Mouse (Mus musculus) heart, postnatal 0 days (tissue): ENCODE results near the gene Clic1. TPM values are rescaled to one million over a fixed set of nuclear protein-coding genes. Genes with fewer than 3 reads are reported as not detected.
"Not testable (repeated sequence)": the region's sequence is repeated elsewhere in the genome, so short reads cannot be mapped to it uniquely, and the experiment has no call there.

Source experiments
- ATAC-seq: fragments of 200-750 bp; cut with Nextera tagmentation; 2 replicates; pipeline ENCODE4 v1.8.0; 2017; ENCODE audit warnings: low read depth, moderate number of reproducible peaks, moderate library complexity; ENCODE audit not compliant: insufficient read depth
- DNase-seq: peaks from one replicate; pipeline ENCODE4 v3.0.0-alpha.2; 2016; ENCODE audit warnings: low spot score
- H3K27ac ChIP-seq: fragments of 300-500 bp; sonication (generic); 2 replicates; pipeline ENCODE4 v1.5.1; 2014; ENCODE audit warnings: low read depth, mild to moderate bottlenecking
- H3K27me3 ChIP-seq: fragments of 300-500 bp; sonication (generic); 2 replicates; pipeline ENCODE4 v1.6.1; 2014; ENCODE audit warnings: low read length, mixed read lengths; ENCODE audit not compliant: control insufficient read depth, insufficient read depth
- H3K36me3 ChIP-seq: fragments of 300-500 bp; sonication (generic); replicated peaks from 2 replicates; pipeline ENCODE4 v1.6.1; 2014; ENCODE audit warnings: low read length, mixed read lengths; ENCODE audit not compliant: control insufficient read depth, insufficient read depth
- H3K4me1 ChIP-seq: fragments of 300-500 bp; sonication (generic); 2 replicates; pipeline ENCODE4 v1.6.1; 2014; ENCODE audit warnings: antibody characterized with exemption; ENCODE audit not compliant: control insufficient read depth, insufficient read depth
- H3K4me2 ChIP-seq: fragments of 300-500 bp; sonication (generic); 2 replicates; pipeline ENCODE4 v1.6.1; 2014; ENCODE audit warnings: low read depth, mild to moderate bottlenecking, low read length, moderate library complexity
- H3K4me3 ChIP-seq: fragments of 300-500 bp; sonication (generic); 2 replicates; pipeline ENCODE4 v1.5.1; 2014; ENCODE audit warnings: low read depth, low read length
- H3K9ac ChIP-seq: fragments of 300-500 bp; sonication (generic); replicated peaks from 2 replicates; pipeline ENCODE4 v1.6.1; 2014; ENCODE audit warnings: low read depth, low read length, mixed read lengths
- H3K9me3 ChIP-seq: fragments of 300-500 bp; sonication (generic); replicated peaks from 2 replicates; pipeline ENCODE4 v1.6.1; 2016; ENCODE audit warnings: low read length; ENCODE audit not compliant: control insufficient read depth
- CTCF ChIP-seq: IDR thresholded peaks from 2 replicates; pipeline ENCODE4 v1.5.1; 2016; ENCODE audit warnings: antibody characterized with exemption, control low read depth, low read depth
- EP300 ChIP-seq: IDR thresholded peaks from 2 replicates; pipeline ENCODE4 v1.6.1; 2016; ENCODE audit warnings: antibody characterized with exemption, low read depth
- WGBS: fragments of 180-500 bp; shearing (Covaris S2); extraction: QIAGEN DNeasy Blood & Tissue Kit; methylation state at CpG from one replicate; pipeline ENCODE4 v1.1.7; 2014; 5-methylcytosine and 5-hydroxymethylcytosine counted together
- polyA plus RNA-seq: library from polyadenylated mRNA; unstranded; fragments of >200 nt; fragmentation: Nextera tagmentation; extraction: Ambion mirVana; gene quantifications from 2 replicates; pipeline ENCODE4 v1.2.1, GENCODE M21; 2015
- total RNA-seq: library from RNA; depleted of rRNA; stranded (reverse); fragments of >200 nt; gene quantifications from 2 replicates; pipeline ENCODE4 v1.2.3, GENCODE M21; 2014; ENCODE audit warnings: low replicate concordance

Gene Clic1
- total and polyA plus RNA-seq, 2 experiments from 2014 or later = 194 to 205 TPM

DNA sequence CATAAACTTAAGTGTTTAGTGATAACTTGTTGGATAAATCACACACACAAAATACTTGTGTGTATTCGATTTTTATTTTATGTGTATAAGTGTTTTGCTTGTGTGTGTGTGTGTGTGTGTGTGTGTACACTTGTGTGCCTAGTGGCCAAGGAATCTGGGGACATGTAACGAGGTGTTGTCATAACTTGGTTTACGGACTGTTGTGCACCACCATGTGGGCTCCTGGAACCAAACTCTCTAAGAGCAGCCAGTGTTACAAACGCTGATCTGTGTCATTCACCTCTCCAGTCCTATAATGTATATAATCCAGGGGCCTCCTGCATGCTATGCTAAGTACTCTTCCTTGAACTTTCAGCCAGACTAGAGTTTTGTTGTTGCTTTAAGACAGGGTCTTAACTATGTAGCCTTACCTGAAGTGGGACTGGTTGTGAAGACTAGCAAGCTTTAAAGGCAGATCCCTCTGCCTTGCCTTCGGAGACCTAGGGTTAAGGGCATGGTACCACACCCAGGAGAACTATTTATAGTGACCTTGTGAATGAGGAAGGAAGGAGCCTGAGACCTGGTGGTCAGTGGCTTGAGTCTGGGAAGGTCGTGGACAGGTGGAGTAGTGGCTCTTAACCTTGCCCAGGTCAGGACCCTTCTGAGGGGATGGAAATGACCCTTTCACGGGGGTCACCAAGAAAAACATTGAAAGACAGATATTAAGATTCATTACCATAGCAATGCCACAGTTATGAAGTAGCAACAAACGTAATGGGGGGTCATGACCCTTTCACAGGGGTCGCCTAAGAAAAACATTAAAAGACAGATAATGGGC, 46.5 kb upstream of the Clic1 start:
- DNase-seq (no peak), ATAC-seq (no peak)
- peak overlapping the region; percentile 98 for H3K4me2 ChIP-seq
- H3K4me3 ChIP-seq = no peak overlapping the region
- no peaks in the 10 kb centered on the region for H3K9me3 ChIP-seq
- H3K27ac ChIP-seq = no peak overlapping the region
- 60% methylated on average over 9 of the region's 9 CpGs for WGBS
- peaks cover 29% of the 10 kb centered on the region for H3K4me1 ChIP-seq
- peaks cover 35% of the 10 kb centered on the region for H3K36me3 ChIP-seq
- TF ChIP-seq EP300 = no peak
- TF ChIP-seq CTCF = no peak
- H3K9ac ChIP-seq = no peak overlapping the region
- no peaks in the 10 kb centered on the region for H3K27me3 ChIP-seq

DNA sequence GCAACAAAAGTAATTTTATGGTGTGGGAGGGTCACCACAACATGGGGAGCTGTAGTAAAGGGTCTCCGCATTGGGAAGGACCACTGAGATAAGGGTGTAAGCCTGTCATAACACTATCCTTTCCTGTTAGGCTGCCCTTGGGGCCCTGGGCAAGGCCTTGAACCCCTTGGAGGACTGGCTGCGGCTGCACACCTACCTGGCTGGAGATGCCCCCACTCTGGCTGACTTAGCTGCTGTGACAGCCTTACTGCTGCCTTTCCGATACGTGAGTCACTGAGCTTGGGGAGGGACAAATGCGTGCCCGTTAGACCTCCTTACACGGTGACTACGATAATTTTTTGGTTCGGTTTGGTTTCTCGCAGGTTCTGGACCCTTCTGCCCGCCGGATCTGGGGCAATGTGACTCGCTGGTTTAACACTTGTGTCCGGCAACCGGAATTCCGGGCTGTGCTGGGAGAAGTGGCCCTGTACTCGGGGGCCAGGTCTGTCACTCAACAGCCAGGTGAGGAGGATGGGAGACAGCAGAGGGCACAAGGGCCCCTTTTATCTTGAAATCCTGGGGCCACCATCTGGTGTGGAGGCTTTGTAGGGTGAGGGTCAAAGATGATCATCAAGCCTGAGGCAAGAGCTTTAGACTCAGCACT, 45.6 kb upstream of the Clic1 start:
- H3K4me2 ChIP-seq = no peak overlapping the region
- 91% methylated on average over 17 of the region's 17 CpGs for WGBS
- H3K36me3 ChIP-seq = peaks cover 31% of the 10 kb centered on the region
- TF ChIP-seq CTCF (no peak), EP300 (no peak)
- no peaks in the 10 kb centered on the region for H3K27me3 ChIP-seq
- H3K9ac ChIP-seq = no peak overlapping the region
- no peak overlapping the region for H3K27ac ChIP-seq
- DNase-seq (no peak), ATAC-seq (no peak)
- peaks cover 21% of the 10 kb centered on the region for H3K4me1 ChIP-seq
- H3K9me3 ChIP-seq = no peaks in the 10 kb centered on the region
- H3K4me3 ChIP-seq = no peak overlapping the region

DNA sequence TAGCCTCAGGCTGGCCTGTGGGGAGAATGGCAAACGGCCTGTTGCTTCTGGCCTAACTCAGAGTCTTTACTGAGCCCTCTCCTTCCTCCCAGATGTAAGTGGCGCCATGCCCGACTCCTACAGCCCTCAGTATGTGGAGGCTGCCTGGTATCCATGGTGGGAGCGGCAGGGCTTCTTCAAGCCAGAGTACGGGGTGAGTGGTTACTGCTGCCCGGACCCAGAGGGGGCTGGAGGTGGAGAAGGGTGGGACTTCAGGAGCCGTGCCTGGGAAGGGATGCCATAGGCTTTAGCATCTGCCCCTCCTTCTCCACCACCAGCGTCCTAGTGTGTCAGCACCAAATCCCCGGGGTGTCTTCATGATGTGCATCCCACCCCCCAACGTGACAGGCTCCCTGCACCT, 44.6 kb upstream of the Clic1 start:
- WGBS = 86% methylated on average over 10 of the region's 10 CpGs
- H3K9me3 ChIP-seq = no peaks in the 10 kb centered on the region
- no peak overlapping the region for H3K4me2 ChIP-seq
- peaks cover 12% of the 10 kb centered on the region for H3K4me1 ChIP-seq
- no peak overlapping the region for H3K4me3 ChIP-seq
- DNase-seq (no peak), ATAC-seq (no peak)
- H3K36me3 ChIP-seq = peaks cover 38% of the 10 kb centered on the region
- H3K9ac ChIP-seq = no peak overlapping the region
- no peak overlapping the region for H3K27ac ChIP-seq
- no peak for TF ChIP-seq CTCF
- TF ChIP-seq EP300 = no peak
- no peaks in the 10 kb centered on the region for H3K27me3 ChIP-seq

DNA sequence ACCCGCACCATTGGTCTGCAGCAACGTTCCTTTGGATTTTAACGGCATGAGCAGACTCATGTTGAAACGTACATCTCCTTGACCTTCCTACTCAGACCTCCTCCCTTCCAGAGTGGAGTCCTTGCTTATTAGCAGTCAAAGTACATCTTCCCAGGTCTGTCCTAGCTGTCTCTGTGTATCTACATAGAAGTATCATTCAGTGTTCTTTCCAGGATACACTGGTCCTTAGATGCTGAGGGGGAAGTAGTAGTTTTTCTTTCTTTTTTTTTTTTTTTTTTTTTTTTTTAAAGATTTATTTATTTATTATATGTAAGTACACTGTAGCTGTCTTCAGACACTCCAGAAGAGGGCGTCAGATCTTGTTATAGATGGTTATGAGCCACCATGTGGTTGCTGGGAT, 43.9 kb upstream of the Clic1 start:
- H3K4me2 ChIP-seq, H3K9ac ChIP-seq, DNase-seq, H3K9me3 ChIP-seq, H3K4me3 ChIP-seq, H3K27me3 ChIP-seq, H3K27ac ChIP-seq, ATAC-seq: not testable (repeated sequence)
- Histone ChIP-seq H3K36me3 (peaks cover 45% of the 10 kb centered on the region), H3K4me1 (peaks cover 12% of the 10 kb centered on the region)
- 94% methylated on average over 4 of the region's 5 CpGs for WGBS

DNA sequence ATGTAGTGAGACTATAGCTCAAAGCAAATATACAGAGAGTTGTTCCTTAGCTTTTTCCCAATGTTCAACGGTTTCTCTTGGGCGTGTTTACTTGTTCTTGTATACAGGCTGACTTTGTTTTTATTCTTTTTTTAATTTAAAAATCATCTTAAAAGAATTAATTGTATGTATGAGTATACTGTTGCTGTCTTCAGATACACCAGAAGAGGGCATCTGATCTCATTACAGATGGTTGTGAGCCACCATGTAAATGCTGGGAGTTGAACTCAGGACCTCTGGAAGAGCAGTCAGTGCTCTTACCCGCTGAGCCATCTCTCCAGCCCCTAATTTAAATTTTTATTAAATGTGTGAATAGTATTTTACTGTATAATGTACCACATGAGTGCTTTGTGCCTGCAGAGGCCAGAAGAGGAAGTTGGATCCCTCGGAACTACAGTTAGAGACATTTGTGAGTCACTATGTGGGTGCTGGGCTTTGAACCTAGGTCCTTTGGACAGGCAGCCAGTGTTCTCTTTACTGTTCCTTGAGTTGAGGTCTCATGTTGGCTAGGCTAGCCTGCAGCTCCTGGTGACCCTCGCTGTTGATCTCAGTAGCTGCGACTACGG, 42.3 kb upstream of the Clic1 start:
- no peak overlapping the region for H3K9ac ChIP-seq
- H3K4me1 ChIP-seq = peaks cover 4% of the 10 kb centered on the region
- H3K27me3 ChIP-seq = no peaks in the 10 kb centered on the region
- DNase-seq (no peak), ATAC-seq (no peak)
- H3K4me3 ChIP-seq = no peak overlapping the region
- 0 out of 2 replicates have a peak, but pooled peaks have one; percentile 6 for TF ChIP-seq CTCF
- TF ChIP-seq EP300 = no peak
- no peaks in the 10 kb centered on the region for H3K9me3 ChIP-seq
- no peak overlapping the region for H3K4me2 ChIP-seq
- H3K36me3 ChIP-seq = peaks cover 61% of the 10 kb centered on the region
- WGBS = 91% methylated on average over 7 of the region's 7 CpGs
- no peak overlapping the region for H3K27ac ChIP-seq
